Mouse (Mus musculus): ENCODE results near the gene Gldc. TPM values are rescaled to one million over a fixed set of nuclear protein-coding genes. Genes with fewer than 3 reads are reported as not detected.

Gldc gene
- polyA plus RNA-seq, 1 experiment from 2014 or later = 6.9 TPM

GRCm38 (mm10) chr19:30170319-30170718 lies 4.9 kb downstream of the Gldc start:
- DNase-seq (no peak), ATAC-seq (ENCODE audit: low FRiP score, low TSS enrichment) (no peak)
- H3K9ac ChIP-seq (replicated peaks; ENCODE audit: low read length) = no peak overlapping the region
- H3K4me3 ChIP-seq (replicated peaks; ENCODE audit: low read depth, low read length) = no peak overlapping the region
- H3K4me1 ChIP-seq (ENCODE audit: control insufficient read depth, insufficient read depth, low read length) = no peaks in the 10 kb centered on the region
- no peaks in the 10 kb centered on the region for H3K36me3 ChIP-seq (ENCODE audit: control insufficient read depth, insufficient read depth, low read length)
- H3K9me3 ChIP-seq (ENCODE audit: control insufficient read depth, low read length) = no peaks in the 10 kb centered on the region
- no peak overlapping the region for H3K4me2 ChIP-seq (ENCODE audit: low read length)
- WGBS = 81% methylated on average over 6 of the region's 6 CpGs
- H3K27me3 ChIP-seq (ENCODE audit: control insufficient read depth, insufficient read depth, low read length) = peaks cover 5% of the 10 kb centered on the region; the same call in 1 of the 2 replicates
- H3K27ac ChIP-seq (replicated peaks; ENCODE audit: low read depth, low read length) = no peak overlapping the region

GRCm38 (mm10) chr19:30166801-30167505 lies 8.3 kb downstream of the Gldc start:
- no peaks in the 10 kb centered on the region for H3K9me3 ChIP-seq (ENCODE audit: control insufficient read depth, low read length)
- no peak overlapping the region for H3K27ac ChIP-seq (replicated peaks; ENCODE audit: low read depth, low read length)
- WGBS = 93% methylated on average over 20 of the region's 20 CpGs
- no peak for ATAC-seq (ENCODE audit: low FRiP score, low TSS enrichment)
- H3K27me3 ChIP-seq (ENCODE audit: control insufficient read depth, insufficient read depth, low read length) = no peaks in the 10 kb centered on the region
- no peak overlapping the region for H3K9ac ChIP-seq (replicated peaks; ENCODE audit: low read length)
- H3K36me3 ChIP-seq (ENCODE audit: control insufficient read depth, insufficient read depth, low read length) = no peaks in the 10 kb centered on the region
- no peak for DNase-seq
- no peak overlapping the region for H3K4me3 ChIP-seq (replicated peaks; ENCODE audit: low read depth, low read length)
- H3K4me1 ChIP-seq (ENCODE audit: control insufficient read depth, insufficient read depth, low read length) = no peaks in the 10 kb centered on the region
- H3K4me2 ChIP-seq (ENCODE audit: low read length) = no peak overlapping the region

GRCm38 (mm10) chr19:30164228-30164627 lies 11.0 kb downstream of the Gldc start:
- Histone ChIP-seq H3K36me3 (ENCODE audit: control insufficient read depth, insufficient read depth, low read length) (no peaks in the 10 kb centered on the region), H3K9ac (replicated peaks; ENCODE audit: low read length) (no peak overlapping the region), H3K4me3 (replicated peaks; ENCODE audit: low read depth, low read length) (no peak overlapping the region), H3K4me1 (ENCODE audit: control insufficient read depth, insufficient read depth, low read length) (no peaks in the 10 kb centered on the region), H3K27ac (replicated peaks; ENCODE audit: low read depth, low read length) (no peak overlapping the region), H3K4me2 (ENCODE audit: low read length) (no peak overlapping the region), H3K9me3 (ENCODE audit: control insufficient read depth, low read length) (no peaks in the 10 kb centered on the region), H3K27me3 (ENCODE audit: control insufficient read depth, insufficient read depth, low read length) (no peaks in the 10 kb centered on the region)
- ATAC-seq (ENCODE audit: low FRiP score, low TSS enrichment) (no peak), DNase-seq (no peak)
- WGBS = 81% methylated on average over 2 of the region's 2 CpGs

GRCm38 (mm10) chr19:30162808-30163207 lies 12.4 kb downstream of the Gldc start:
- Histone ChIP-seq H3K36me3 (ENCODE audit: control insufficient read depth, insufficient read depth, low read length) (no peaks in the 10 kb centered on the region), H3K9me3 (ENCODE audit: control insufficient read depth, low read length) (no peaks in the 10 kb centered on the region), H3K27ac (replicated peaks; ENCODE audit: low read depth, low read length) (no peak overlapping the region), H3K4me1 (ENCODE audit: control insufficient read depth, insufficient read depth, low read length) (no peaks in the 10 kb centered on the region; the same call in 1 of the 2 replicates), H3K27me3 (ENCODE audit: control insufficient read depth, insufficient read depth, low read length) (no peaks in the 10 kb centered on the region), H3K9ac (replicated peaks; ENCODE audit: low read length) (no peak overlapping the region), H3K4me3 (replicated peaks; ENCODE audit: low read depth, low read length) (no peak overlapping the region), H3K4me2 (ENCODE audit: low read length) (no peak overlapping the region)
- 73% methylated on average over 5 of the region's 5 CpGs for WGBS
- DNase-seq = no peak
- ATAC-seq (ENCODE audit: low FRiP score, low TSS enrichment) = no peak

GRCm38 (mm10) chr19:30160021-30160420 lies 15.2 kb downstream of the Gldc start:
- H3K36me3 ChIP-seq (ENCODE audit: control insufficient read depth, insufficient read depth, low read length) = no peaks in the 10 kb centered on the region
- no peak overlapping the region for H3K4me3 ChIP-seq (replicated peaks; ENCODE audit: low read depth, low read length)
- no peaks in the 10 kb centered on the region for H3K9me3 ChIP-seq (ENCODE audit: control insufficient read depth, low read length)
- H3K27me3 ChIP-seq (ENCODE audit: control insufficient read depth, insufficient read depth, low read length) = no peaks in the 10 kb centered on the region
- peak; percentile 31 for DNase-seq
- peaks cover 6% of the 10 kb centered on the region; the same call in 1 of the 2 replicates for H3K4me1 ChIP-seq (ENCODE audit: control insufficient read depth, insufficient read depth, low read length)
- no peak overlapping the region for H3K9ac ChIP-seq (replicated peaks; ENCODE audit: low read length)
- 16% methylated on average over 2 of the region's 2 CpGs for WGBS
- H3K4me2 ChIP-seq (ENCODE audit: low read length) = no peak overlapping the region
- ATAC-seq (ENCODE audit: low FRiP score, low TSS enrichment) = no peak; the same call in 1 of the 2 replicates
- H3K27ac ChIP-seq (replicated peaks; ENCODE audit: low read depth, low read length) = no peak overlapping the region

- Histone ChIP-seq H3K27me3 (ENCODE audit: control insufficient read depth, insufficient read depth, low read length) (no peaks in the 10 kb centered on the region), H3K9me3 (ENCODE audit: control insufficient read depth, low read length) (no peaks in the 10 kb centered on the region), H3K4me1 (ENCODE audit: control insufficient read depth, insufficient read depth, low read length) (peaks cover 10% of the 10 kb centered on the region; the same call in 1 of the 2 replicates), H3K36me3 (ENCODE audit: control insufficient read depth, insufficient read depth, low read length) (no peaks in the 10 kb centered on the region), H3K9ac (replicated peaks; ENCODE audit: low read length) (no peak overlapping the region), H3K27ac (replicated peaks; ENCODE audit: low read depth, low read length) (no peak overlapping the region), H3K4me2 (ENCODE audit: low read length) (no peak overlapping the region), H3K4me3 (replicated peaks; ENCODE audit: low read depth, low read length) (no peak overlapping the region)
- DNase-seq (no peak), ATAC-seq (ENCODE audit: low FRiP score, low TSS enrichment) (no peak)
- WGBS = 86% methylated on average over 4 of the region's 4 CpGs
Measured at GRCm38 (mm10) chr19:30158189-30158588, 17.0 kb downstream of the Gldc start.

- H3K4me1 ChIP-seq (ENCODE audit: control insufficient read depth, insufficient read depth, low read length) = peaks cover 10% of the 10 kb centered on the region; the same call in 1 of the 2 replicates
- no peaks in the 10 kb centered on the region for H3K27me3 ChIP-seq (ENCODE audit: control insufficient read depth, insufficient read depth, low read length)
- WGBS = 34% methylated on average over 12 of the region's 12 CpGs
- no peak overlapping the region for H3K27ac ChIP-seq (replicated peaks; ENCODE audit: low read depth, low read length)
- H3K36me3 ChIP-seq (ENCODE audit: control insufficient read depth, insufficient read depth, low read length) = no peaks in the 10 kb centered on the region
- H3K9ac ChIP-seq (replicated peaks; ENCODE audit: low read length) = no peak overlapping the region
- DNase-seq (peak; percentile 80), ATAC-seq (ENCODE audit: low FRiP score, low TSS enrichment) (peak; percentile 78)
- no peak overlapping the region for H3K4me3 ChIP-seq (replicated peaks; ENCODE audit: low read depth, low read length)
- peak overlapping the region; percentile 38 for H3K4me2 ChIP-seq (ENCODE audit: low read length)
- H3K9me3 ChIP-seq (ENCODE audit: control insufficient read depth, low read length) = no peaks in the 10 kb centered on the region
Measured at GRCm38 (mm10) chr19:30157031-30157687, 18.1 kb downstream of the Gldc start.

GRCm38 (mm10) chr19:30153729-30154128 lies 21.5 kb downstream of the Gldc start:
- Histone ChIP-seq H3K4me2 (ENCODE audit: low read length) (no peak overlapping the region), H3K9me3 (ENCODE audit: control insufficient read depth, low read length) (no peaks in the 10 kb centered on the region), H3K4me3 (replicated peaks; ENCODE audit: low read depth, low read length) (no peak overlapping the region), H3K27me3 (ENCODE audit: control insufficient read depth, insufficient read depth, low read length) (no peaks in the 10 kb centered on the region), H3K9ac (replicated peaks; ENCODE audit: low read length) (no peak overlapping the region; the same call in 1 of the 2 replicates), H3K4me1 (ENCODE audit: control insufficient read depth, insufficient read depth, low read length) (peaks cover 10% of the 10 kb centered on the region; the same call in 1 of the 2 replicates), H3K36me3 (ENCODE audit: control insufficient read depth, insufficient read depth, low read length) (no peaks in the 10 kb centered on the region), H3K27ac (replicated peaks; ENCODE audit: low read depth, low read length) (no peak overlapping the region; the same call in 1 of the 2 replicates)
- peak; percentile 18 for DNase-seq
- ATAC-seq (ENCODE audit: low FRiP score, low TSS enrichment) = no peak; the same call in 1 of the 2 replicates
- WGBS = 12% methylated on average over 3 of the region's 3 CpGs

All from midbrain, embryonic 14.5 days (tissue).